13 mouse cellular contexts compared by ENCODE assay signal in genomic region chr13:7175561-7176160, GRCm38 (mm10).
"Had no signal": no experiment of that assay in that cellular context is flagged by ENCODE, and none has a peak within 500 bp of the region (broad histone marks: within the 10 kb centered on the region; RNA-seq: fewer than 3 reads in every experiment).

No protein-coding gene starts in this region.

- H3K9ac ChIP-seq: liver, embryonic 13.5 days; liver, postnatal 0 days; lung, embryonic 15.5 days; midbrain, embryonic 15.5 days; neural tube, embryonic 12.5 days had no signal

- DNase-seq: liver, embryonic 13.5 days; liver, postnatal 0 days; lung, postnatal 14 days had no signal

- H3K9me3 ChIP-seq: lung, embryonic 15.5 days; midbrain, embryonic 15.5 days had no signal

- H3K36me3 ChIP-seq: limb, embryonic 10.5 days; liver, embryonic 13.5 days; lung, embryonic 15.5 days; midbrain, embryonic 15.5 days; neural tube, embryonic 12.5 days had no signal

- H3K4me1 ChIP-seq: limb, embryonic 10.5 days; liver, embryonic 13.5 days; lung, embryonic 15.5 days; megakaryocyte, embryonic 14.5 days; midbrain, embryonic 15.5 days; neural tube, embryonic 12.5 days had no signal

- ATAC-seq: intestine, embryonic 16.5 days; liver, postnatal 0 days; midbrain, embryonic 15.5 days had no signal

- H3K27me3 ChIP-seq: liver, embryonic 13.5 days; lung, embryonic 15.5 days; megakaryocyte, embryonic 14.5 days; midbrain, embryonic 15.5 days; neural tube, embryonic 12.5 days had no signal

- H3K27ac ChIP-seq: left cerebral cortex, adult 2 months; limb, embryonic 10.5 days; liver, embryonic 13.5 days; lung, embryonic 15.5 days; macrophage; midbrain, embryonic 15.5 days; neural tube, embryonic 12.5 days; stomach, postnatal 0 days had no signal

- H3K4me2 ChIP-seq: liver, embryonic 13.5 days; lung, embryonic 15.5 days; midbrain, embryonic 11.5 days; midbrain, embryonic 15.5 days; neural tube, embryonic 12.5 days had no signal

- H3K4me3 ChIP-seq: left cerebral cortex, adult 2 months; limb, embryonic 10.5 days; liver, embryonic 13.5 days; lung, embryonic 15.5 days; megakaryocyte, embryonic 14.5 days; midbrain, embryonic 15.5 days; neural tube, embryonic 12.5 days had no signal
